Mouse (Mus musculus) testis, adult 2 months (tissue): ENCODE measurements around the gene Tgfb1.
"Not testable (repeated sequence)": the region's sequence is repeated elsewhere in the genome, so short reads cannot be mapped to it uniquely, and the experiment has no call there.

Experiments used
- CTCF ChIP-seq: fragments of 200-500 bp; IDR thresholded peaks from 2 replicates; pipeline ENCODE4 v1.5.1; 2012; ENCODE audit warnings: low read depth, mild to moderate bottlenecking, inconsistent platforms, low read length, moderate library complexity; ENCODE audit not compliant: control insufficient read depth, insufficient read depth, insufficient replicate concordance
- POLR2A ChIP-seq: fragments of 200-500 bp; IDR thresholded peaks from 2 replicates; pipeline ENCODE4 v1.6.1; 2012; ENCODE audit warnings: low read depth, mild to moderate bottlenecking, inconsistent platforms, low read length, moderate library complexity; ENCODE audit not compliant: control insufficient read depth

DNA sequence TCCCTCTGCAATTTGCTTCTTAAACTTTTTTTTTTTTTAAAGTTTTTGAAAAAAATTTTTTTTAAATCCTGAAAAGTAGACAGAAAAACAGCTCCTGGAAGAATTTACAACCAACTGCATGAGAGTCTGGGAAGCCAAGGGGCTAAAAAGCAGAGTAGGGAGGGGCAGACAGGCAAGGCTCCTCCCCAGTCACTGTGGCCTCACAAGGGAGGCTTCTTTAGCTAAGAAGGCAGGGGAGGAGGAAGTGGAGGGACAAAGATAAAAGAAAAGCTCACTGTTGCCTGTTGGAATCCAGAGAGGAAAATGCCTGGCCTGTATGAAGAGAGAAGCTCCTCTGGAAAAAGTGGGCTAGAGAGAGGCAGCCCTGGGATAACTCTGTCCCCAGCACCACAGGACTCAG, 35.0 kb downstream of the Tgfb1 start:
- TF ChIP-seq CTCF, POLR2A: not testable (repeated sequence)
